Mouse (Mus musculus): ENCODE data around the gene Trex1. TPM values are rescaled to one million over a fixed set of nuclear protein-coding genes. Genes with fewer than 3 reads are reported as not detected.

Gene Trex1
- total and polyA plus RNA-seq, 3 experiments: 12.6 to 55.2 (median 13.3) TPM

GRCm38 (mm10) chr9:109060898-109061295, 1.4 kb upstream of the Trex1 start:
- no peak overlapping the region for H3K27ac ChIP-seq
- peaks cover 13% of the 10 kb centered on the region for H3K4me1 ChIP-seq (ENCODE audit: control insufficient read depth, insufficient read depth, low read length)
- H3K9ac ChIP-seq (ENCODE audit: low read depth, low read length): no peak overlapping the region
- no peaks in the 10 kb centered on the region for H3K27me3 ChIP-seq (ENCODE audit: control insufficient read depth, insufficient read depth, low read length)
- intact Hi-C loops (cut with DNase I): loop anchor here (1.0 kb wide), 1 partner anchor 59 kb away; no protein-coding TSS in a partner anchor
- no peak overlapping the region for H3K4me3 ChIP-seq
- DNase-seq: no peak
- 0 out of 2 replicates have a peak, but pooled peaks cover 2% of the 10 kb centered on the region for H3K36me3 ChIP-seq (ENCODE audit: control insufficient read depth, insufficient read depth, low read length)
- H3K79me2 ChIP-seq (replicated peaks; ENCODE audit: control insufficient read depth, insufficient read depth, low read length): no peaks in the 10 kb centered on the region
- TF ChIP-seq CTCF (IDR thresholded peaks at IDR 0.05): no peak
- no peak for TF ChIP-seq POLR2A (IDR thresholded peaks at IDR 0.05; ENCODE audit: insufficient read depth, low read depth, low read length)
- 86% methylated on average over 5 of the region's 5 CpGs for WGBS

GRCm38 (mm10) chr9:109060184-109060897, 807 bp upstream of the Trex1 start:
- no peak for DNase-seq
- peaks cover 15% of the 10 kb centered on the region for H3K4me1 ChIP-seq (ENCODE audit: control insufficient read depth, insufficient read depth, low read length)
- 0 out of 2 replicates have a peak, but pooled peaks cover 2% of the 10 kb centered on the region for H3K36me3 ChIP-seq (ENCODE audit: control insufficient read depth, insufficient read depth, low read length)
- H3K9ac ChIP-seq (ENCODE audit: low read depth, low read length): no peak overlapping the region
- no peak for TF ChIP-seq CTCF (IDR thresholded peaks at IDR 0.05)
- TF ChIP-seq EP300 (IDR thresholded peaks at IDR 0.05; ENCODE audit: insufficient read depth, low read depth, low read length): 0 out of 2 replicates have a peak, but pooled peaks have one; percentile 16
- H3K27me3 ChIP-seq (ENCODE audit: control insufficient read depth, insufficient read depth, low read length): no peaks in the 10 kb centered on the region
- intact Hi-C loops (cut with DNase I): loop anchor here (1.0 kb wide), 1 partner anchor 58 kb away; no protein-coding TSS in a partner anchor
- peak overlapping the region; percentile 91; the same call in 1 of the 2 replicates for H3K27ac ChIP-seq
- H3K4me3 ChIP-seq: no peak overlapping the region
- H3K79me2 ChIP-seq (replicated peaks; ENCODE audit: control insufficient read depth, insufficient read depth, low read length): no peaks in the 10 kb centered on the region
- 87% methylated on average over 16 of the region's 16 CpGs for WGBS

- H3K4me1 ChIP-seq (ENCODE audit: control insufficient read depth, insufficient read depth, low read length): peaks cover 17% of the 10 kb centered on the region
- intact Hi-C loops (cut with DNase I): no loop called here
- H3K79me2 ChIP-seq (replicated peaks; ENCODE audit: control insufficient read depth, insufficient read depth, low read length): no peaks in the 10 kb centered on the region
- 85% methylated on average over 19 of the region's 19 CpGs for WGBS
- H3K36me3 ChIP-seq (ENCODE audit: control insufficient read depth, insufficient read depth, low read length): 0 out of 2 replicates have a peak, but pooled peaks cover 2% of the 10 kb centered on the region
- H3K9ac ChIP-seq (ENCODE audit: low read depth, low read length): peak overlapping the region; percentile 59
- no peak for TF ChIP-seq EP300 (IDR thresholded peaks at IDR 0.05; ENCODE audit: insufficient read depth, low read depth, low read length)
- no peak for TF ChIP-seq CTCF (IDR thresholded peaks at IDR 0.05)
- TF ChIP-seq POLR2A (IDR thresholded peaks at IDR 0.05; ENCODE audit: insufficient read depth, low read depth, low read length): no peak
- peak overlapping the region; percentile 91 for H3K27ac ChIP-seq
- H3K27me3 ChIP-seq (ENCODE audit: control insufficient read depth, insufficient read depth, low read length): no peaks in the 10 kb centered on the region
- no peak for DNase-seq
- H3K4me3 ChIP-seq: peak overlapping the region; percentile 50
Measured at GRCm38 (mm10) chr9:109058006-109058765, 1.3 kb downstream of the Trex1 start.

DNA sequence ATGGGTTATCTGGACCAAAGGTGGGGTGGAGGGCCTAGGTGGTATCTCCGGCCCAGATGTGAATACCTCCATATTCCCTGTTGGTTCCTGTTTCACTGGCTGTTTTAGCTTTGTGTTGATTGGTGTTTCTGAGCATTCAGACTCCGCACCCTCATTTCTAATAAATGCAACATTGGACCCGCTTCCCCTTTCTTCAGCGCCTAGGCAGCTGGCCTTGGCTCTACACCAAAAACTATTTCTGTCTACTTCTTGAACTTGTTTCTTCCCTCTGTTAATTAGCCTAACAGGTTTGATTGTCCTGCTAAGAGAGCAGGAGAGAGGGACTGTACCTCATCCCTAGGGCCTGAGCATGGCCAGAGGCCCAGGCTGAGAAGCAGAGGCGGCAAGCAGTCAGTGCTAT, 2.0 kb downstream of the Trex1 start:
- peaks cover 17% of the 10 kb centered on the region for H3K4me1 ChIP-seq (ENCODE audit: control insufficient read depth, insufficient read depth, low read length)
- intact Hi-C loops (cut with DNase I): no loop called here
- H3K36me3 ChIP-seq (ENCODE audit: control insufficient read depth, insufficient read depth, low read length): 0 out of 2 replicates have a peak, but pooled peaks cover 2% of the 10 kb centered on the region
- peak in 1 of 2 experiments; percentile 30 for DNase-seq
- peak overlapping the region; percentile 8; the same call in 1 of the 2 replicates for H3K27ac ChIP-seq
- H3K27me3 ChIP-seq (ENCODE audit: control insufficient read depth, insufficient read depth, low read length): no peaks in the 10 kb centered on the region
- TF ChIP-seq POLR2A (IDR thresholded peaks at IDR 0.05; ENCODE audit: insufficient read depth, low read depth, low read length) (no peak), EP300 (IDR thresholded peaks at IDR 0.05; ENCODE audit: insufficient read depth, low read depth, low read length) (no peak), CTCF (IDR thresholded peaks at IDR 0.05) (no peak)
- 54% methylated on average over 5 of the region's 5 CpGs for WGBS
- no peaks in the 10 kb centered on the region for H3K79me2 ChIP-seq (replicated peaks; ENCODE audit: control insufficient read depth, insufficient read depth, low read length)
- H3K9ac ChIP-seq (ENCODE audit: low read depth, low read length): no peak overlapping the region; the same call in 1 of the 2 replicates
- H3K4me3 ChIP-seq: no peak overlapping the region

DNA sequence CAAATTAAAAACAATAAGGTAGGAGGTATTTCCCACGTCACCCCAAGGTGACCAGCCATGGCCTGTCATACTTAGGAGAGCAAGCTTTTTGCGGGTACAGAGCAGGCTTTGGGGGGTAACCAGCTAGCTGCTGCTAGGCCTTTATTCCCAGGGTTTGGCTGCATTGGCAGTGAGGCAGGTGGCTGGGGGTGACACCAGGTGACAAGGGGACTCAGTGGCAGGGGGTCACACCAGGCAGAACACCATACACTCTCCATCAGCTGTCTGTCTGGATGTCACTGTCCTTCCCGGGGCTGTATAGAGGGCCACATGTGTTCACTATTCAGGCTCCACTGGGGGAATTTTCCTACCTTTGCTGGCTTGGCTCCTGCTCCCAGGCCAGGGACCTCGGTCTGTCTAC, 2.6 kb downstream of the Trex1 start:
- no peak overlapping the region for H3K9ac ChIP-seq (ENCODE audit: low read depth, low read length)
- H3K79me2 ChIP-seq (replicated peaks; ENCODE audit: control insufficient read depth, insufficient read depth, low read length): no peaks in the 10 kb centered on the region
- no peak for TF ChIP-seq POLR2A (IDR thresholded peaks at IDR 0.05; ENCODE audit: insufficient read depth, low read depth, low read length)
- TF ChIP-seq CTCF (IDR thresholded peaks at IDR 0.05): no peak
- 80% methylated on average over 4 of the region's 4 CpGs for WGBS
- intact Hi-C loops (cut with DNase I): no loop called here
- DNase-seq: peak in 1 of 2 experiments; percentile 16
- no peak overlapping the region; the same call in 1 of the 2 replicates for H3K27ac ChIP-seq
- H3K4me3 ChIP-seq: no peak overlapping the region
- peaks cover 17% of the 10 kb centered on the region for H3K4me1 ChIP-seq (ENCODE audit: control insufficient read depth, insufficient read depth, low read length)
- H3K36me3 ChIP-seq (ENCODE audit: control insufficient read depth, insufficient read depth, low read length): 0 out of 2 replicates have a peak, but pooled peaks cover 2% of the 10 kb centered on the region
- no peaks in the 10 kb centered on the region for H3K27me3 ChIP-seq (ENCODE audit: control insufficient read depth, insufficient read depth, low read length)

Data from heart, adult 2 months (tissue).